Mouse (Mus musculus) erythroblast, embryonic 14.5 days (primary cell): ENCODE measurements at regions not wholly inside any gene's neighbourhood (a gene's known extent, or its start where the extent isn't known, plus 50 kb on each side); places are given as distances from the start of the nearest gene placed in this dataset.

Experiments used
- GATA1 ChIP-seq: IDR thresholded peaks from 2 replicates; pipeline ENCODE4 v1.6.1; 2012; ENCODE audit warnings: low read length, inconsistent platforms, mixed read lengths
- TAL1 ChIP-seq: IDR thresholded peaks from 3 replicates; pipeline ENCODE4 v1.6.1; 2012; ENCODE audit warnings: low read length, inconsistent platforms, mixed read lengths

DNA sequence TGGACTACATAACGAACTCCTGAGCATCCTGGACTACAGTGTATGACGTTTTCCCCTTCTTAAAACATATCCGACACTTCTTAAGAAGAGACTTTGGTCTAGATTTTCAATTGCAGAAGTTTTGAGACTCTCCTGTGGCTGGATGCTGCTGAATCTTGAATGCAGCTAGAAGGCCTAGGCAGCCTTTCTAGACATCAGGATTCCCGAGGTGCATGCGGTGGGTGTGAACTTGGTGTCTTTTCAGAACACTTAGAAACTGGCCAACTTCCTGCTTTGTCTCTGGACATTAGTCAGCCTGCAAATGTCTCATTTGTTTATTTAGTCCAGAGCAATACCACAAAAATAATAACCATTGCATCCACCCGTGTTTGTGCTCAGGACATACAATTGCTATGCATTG lies 61.8 kb upstream of the Cdkn2b start:
- TF ChIP-seq GATA1 (no peak), TAL1 (no peak)
